Mouse (Mus musculus) neural tube, embryonic 14.5 days (tissue): ENCODE measurements around the gene Asb7. TPM values are rescaled to one million over a fixed set of nuclear protein-coding genes. Genes with fewer than 3 reads are reported as not detected.
A peak's percentile ranks its signal among the peaks of the same experiment; 100 is the strongest.

ENCODE experiments used
- ATAC-seq: fragments of 200-750 bp; cut with Nextera tagmentation; 2 replicates; pipeline ENCODE4 v1.8.0; 2017; ENCODE audit warnings: low read depth, mild to moderate bottlenecking, moderate TSS enrichment, moderate library complexity
- H3K27ac ChIP-seq: fragments of 300-500 bp; sonication (generic); 2 replicates; pipeline ENCODE4 v1.5.1; 2014; ENCODE audit warnings: low read depth, mild to moderate bottlenecking, control low read depth, low read length, moderate library complexity, mixed read lengths
- H3K27me3 ChIP-seq: fragments of 300-500 bp; sonication (generic); 2 replicates; pipeline ENCODE4 v1.6.1; 2014; ENCODE audit warnings: low read length; ENCODE audit not compliant: control insufficient read depth, insufficient read depth
- H3K36me3 ChIP-seq: fragments of 300-500 bp; sonication (generic); 2 replicates; pipeline ENCODE4 v1.6.1; 2014; ENCODE audit warnings: low read length, mixed read lengths; ENCODE audit not compliant: control insufficient read depth, insufficient read depth
- H3K4me1 ChIP-seq: fragments of 300-500 bp; sonication (generic); 2 replicates; pipeline ENCODE4 v1.6.1; 2014; ENCODE audit warnings: low read length; ENCODE audit not compliant: control insufficient read depth, insufficient read depth
- H3K4me2 ChIP-seq: fragments of 300-500 bp; sonication (generic); 2 replicates; pipeline ENCODE4 v1.6.1; 2014; ENCODE audit warnings: mild to moderate bottlenecking, low read depth, low read length, control low read depth
- H3K4me3 ChIP-seq: fragments of 300-500 bp; sonication (generic); 2 replicates; pipeline ENCODE4 v1.5.1; 2014; ENCODE audit warnings: low read depth, low read length, control low read depth, mixed read lengths
- H3K9ac ChIP-seq: fragments of 300-500 bp; sonication (generic); replicated peaks from 2 replicates; pipeline ENCODE4 v1.6.1; 2014; ENCODE audit warnings: low read depth, mild to moderate bottlenecking, control low read depth, low read length, mixed read lengths
- H3K9me3 ChIP-seq: fragments of 300-500 bp; sonication (generic); 2 replicates; pipeline ENCODE4 v1.6.1; 2016; ENCODE audit warnings: low read length; ENCODE audit not compliant: control insufficient read depth
- WGBS: fragments of 180-500 bp; shearing (Covaris S2); extraction: QIAGEN DNeasy Blood & Tissue Kit; methylation state at CpG from one replicate; pipeline ENCODE4 v1.1.7; 2014; 5-methylcytosine and 5-hydroxymethylcytosine counted together
- polyA plus RNA-seq: library from polyadenylated mRNA; unstranded; fragments of >200 nt; fragmentation: Nextera tagmentation; extraction: Ambion mirVana; gene quantifications from 2 replicates; pipeline ENCODE4 v1.2.1, GENCODE M21; 2014

The Asb7 gene
- polyA plus RNA-seq, 1 experiment from 2014 or later, result 17.0 TPM

DNA sequence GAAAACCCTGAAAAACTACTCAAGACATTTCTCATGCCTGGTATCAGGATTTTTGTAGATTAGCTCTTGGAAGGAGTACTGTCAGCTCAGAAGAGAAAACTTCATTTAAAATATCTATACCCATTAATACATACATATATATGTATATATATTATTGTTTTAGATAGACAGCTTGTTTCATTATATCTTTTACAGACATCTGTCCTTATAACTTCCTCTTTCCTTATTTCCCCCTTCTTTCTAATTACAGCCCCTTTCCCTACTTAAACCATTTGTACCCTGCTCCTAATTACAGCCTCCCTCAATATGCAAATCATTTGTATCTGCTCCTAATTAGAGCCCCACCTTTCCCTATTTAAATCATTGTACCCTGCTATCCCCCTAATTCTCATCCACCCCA is 22.3 kb downstream of the Asb7 start:
- no peaks in the 10 kb centered on the region for H3K4me1 ChIP-seq
- no peak overlapping the region for H3K4me3 ChIP-seq
- H3K9ac ChIP-seq, result no peak overlapping the region
- H3K27ac ChIP-seq, result no peak overlapping the region
- peaks cover 21% of the 10 kb centered on the region for H3K36me3 ChIP-seq
- no peak overlapping the region for H3K4me2 ChIP-seq
- H3K9me3 ChIP-seq, result peaks cover 5% of the 10 kb centered on the region; the same call in 1 of the 2 replicates
- H3K27me3 ChIP-seq, result no peaks in the 10 kb centered on the region
- no peak for ATAC-seq

DNA sequence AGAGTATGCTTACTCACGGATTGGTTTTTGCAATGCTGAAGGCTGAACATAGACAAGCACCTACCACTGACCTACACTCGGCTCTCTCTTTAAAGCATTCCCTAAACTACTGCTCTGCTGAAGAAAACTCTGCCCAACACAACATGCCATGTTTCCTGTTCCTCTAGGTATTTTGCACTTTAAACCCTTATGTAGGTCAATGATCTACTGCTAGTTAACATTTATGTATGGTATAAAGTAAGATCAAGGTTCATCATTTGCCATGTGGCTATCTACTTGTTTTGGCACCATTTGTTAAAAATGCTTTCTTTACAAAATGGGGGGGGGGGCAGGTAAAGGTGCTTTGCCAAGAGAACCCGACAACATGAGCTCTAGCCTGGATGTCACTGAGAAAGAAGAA is 25.8 kb downstream of the Asb7 start:
- Histone ChIP-seq H3K4me1 (no peaks in the 10 kb centered on the region), H3K4me2 (no peak overlapping the region), H3K27ac (no peak overlapping the region), H3K9me3 (no peaks in the 10 kb centered on the region), H3K4me3 (no peak overlapping the region), H3K9ac (no peak overlapping the region), H3K27me3 (no peaks in the 10 kb centered on the region), H3K36me3 (peaks cover 5% of the 10 kb centered on the region; the same call in 1 of the 2 replicates)
- 95% methylated on average over 3 of the region's 3 CpGs for WGBS
- ATAC-seq, result no peak

DNA sequence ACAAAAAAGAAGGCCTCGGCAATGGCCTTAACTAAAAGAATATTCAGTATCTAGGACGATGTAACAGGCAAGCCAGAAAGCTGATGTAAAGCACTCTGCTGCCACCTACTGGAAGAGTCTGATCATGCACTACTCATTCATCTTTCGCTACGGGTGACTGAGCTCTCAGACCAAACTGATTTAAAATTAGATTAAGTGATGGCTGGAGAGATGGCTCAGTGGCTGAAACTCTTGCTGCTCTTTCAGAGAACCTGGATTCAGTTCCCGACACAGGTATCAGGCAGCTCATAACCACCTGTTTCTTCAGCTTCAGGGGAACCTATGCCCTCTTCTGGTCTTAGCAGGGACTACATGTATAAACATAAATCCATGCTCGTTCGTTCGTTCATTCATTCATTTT is 27.8 kb downstream of the Asb7 start:
- peak; percentile 81 for ATAC-seq
- H3K4me2 ChIP-seq, result no peak overlapping the region; the same call in 1 of the 2 replicates
- no peak overlapping the region for H3K27ac ChIP-seq
- no peaks in the 10 kb centered on the region for H3K27me3 ChIP-seq
- no peak overlapping the region for H3K4me3 ChIP-seq
- H3K4me1 ChIP-seq, result no peaks in the 10 kb centered on the region
- H3K9ac ChIP-seq, result no peak overlapping the region
- WGBS, result 15% methylated on average over 8 of the region's 8 CpGs
- peaks cover 9% of the 10 kb centered on the region; the same call in 1 of the 2 replicates for H3K36me3 ChIP-seq
- no peaks in the 10 kb centered on the region for H3K9me3 ChIP-seq

DNA sequence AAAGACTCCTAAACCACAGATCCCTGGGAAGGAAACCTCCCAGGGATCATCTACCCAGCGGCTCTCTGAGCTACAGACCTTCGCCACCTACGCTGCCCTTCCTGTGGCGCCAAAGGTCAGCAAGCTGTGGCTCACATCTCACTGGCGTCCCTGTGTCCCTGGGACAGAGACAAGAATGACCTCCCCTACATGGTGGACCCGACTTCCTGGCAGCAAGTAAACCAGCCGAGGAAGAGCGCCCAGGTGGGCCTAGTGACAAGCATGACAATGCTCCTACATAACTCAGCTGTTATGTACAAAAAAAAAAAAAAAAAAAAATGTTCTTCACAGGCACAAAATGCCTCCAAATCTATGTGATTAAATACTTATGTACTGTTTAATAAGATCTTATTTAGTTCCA is 28.4 kb downstream of the Asb7 start:
- no peaks in the 10 kb centered on the region for H3K27me3 ChIP-seq
- no peak for ATAC-seq
- no peaks in the 10 kb centered on the region for H3K9me3 ChIP-seq
- H3K27ac ChIP-seq, result no peak overlapping the region
- H3K9ac ChIP-seq, result no peak overlapping the region
- H3K4me2 ChIP-seq, result no peak overlapping the region
- H3K4me1 ChIP-seq, result no peaks in the 10 kb centered on the region
- WGBS, result 85% methylated on average over 8 of the region's 8 CpGs
- H3K36me3 ChIP-seq, result peaks cover 9% of the 10 kb centered on the region; the same call in 1 of the 2 replicates
- no peak overlapping the region for H3K4me3 ChIP-seq

DNA sequence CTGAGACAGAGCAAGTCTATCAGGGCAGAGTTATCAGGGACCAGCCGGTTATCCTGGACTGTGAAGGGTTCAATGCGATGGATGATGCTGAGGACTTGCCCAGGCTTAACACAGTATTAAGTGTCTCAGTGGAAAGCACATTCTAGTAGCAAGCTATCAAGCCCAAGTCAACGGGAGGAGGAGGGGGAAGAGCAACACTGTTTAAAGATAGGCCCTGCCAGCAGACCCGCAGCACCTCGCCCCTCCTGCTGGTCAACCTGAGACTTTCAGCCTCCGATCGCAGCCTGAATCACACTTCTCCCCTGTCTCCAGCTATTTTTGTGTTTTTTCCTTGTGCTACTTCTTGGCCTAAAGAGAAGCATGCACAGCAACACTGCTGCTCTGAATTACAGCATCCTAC is 29.1 kb downstream of the Asb7 start:
- Histone ChIP-seq H3K9me3 (no peaks in the 10 kb centered on the region), H3K4me2 (no peak overlapping the region), H3K9ac (no peak overlapping the region), H3K27me3 (no peaks in the 10 kb centered on the region), H3K4me1 (no peaks in the 10 kb centered on the region), H3K36me3 (peaks cover 9% of the 10 kb centered on the region; the same call in 1 of the 2 replicates), H3K4me3 (no peak overlapping the region), H3K27ac (no peak overlapping the region)
- no peak for ATAC-seq
- WGBS, result 85% methylated on average over 7 of the region's 7 CpGs

DNA sequence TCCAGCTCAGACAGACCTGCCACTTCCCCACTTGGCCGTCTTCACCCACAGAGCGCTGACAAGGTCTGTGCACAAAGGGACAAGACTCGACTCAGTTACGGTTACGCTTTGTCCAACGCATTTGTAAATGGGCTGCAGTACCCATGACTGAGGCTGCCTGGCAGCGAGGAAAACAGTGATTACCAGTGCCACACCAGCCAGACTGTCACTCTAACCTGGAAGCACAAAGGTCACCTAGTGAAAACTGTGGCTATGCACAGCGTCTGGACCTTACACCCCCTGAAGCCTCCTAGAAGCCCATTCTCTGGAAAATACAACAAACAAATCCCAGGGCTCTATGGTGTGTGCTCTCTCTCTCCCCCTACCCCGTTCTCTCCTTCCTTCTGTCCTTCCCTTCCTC is 33.9 kb downstream of the Asb7 start:
- peaks cover 9% of the 10 kb centered on the region; the same call in 1 of the 2 replicates for H3K36me3 ChIP-seq
- WGBS, result 91% methylated on average over 9 of the region's 9 CpGs
- H3K27ac ChIP-seq, result no peak overlapping the region
- H3K4me3 ChIP-seq, result no peak overlapping the region
- H3K4me2 ChIP-seq, result no peak overlapping the region
- no peak overlapping the region for H3K9ac ChIP-seq
- H3K27me3 ChIP-seq, result no peaks in the 10 kb centered on the region
- H3K9me3 ChIP-seq, result no peaks in the 10 kb centered on the region
- H3K4me1 ChIP-seq, result no peaks in the 10 kb centered on the region
- ATAC-seq, result no peak

DNA sequence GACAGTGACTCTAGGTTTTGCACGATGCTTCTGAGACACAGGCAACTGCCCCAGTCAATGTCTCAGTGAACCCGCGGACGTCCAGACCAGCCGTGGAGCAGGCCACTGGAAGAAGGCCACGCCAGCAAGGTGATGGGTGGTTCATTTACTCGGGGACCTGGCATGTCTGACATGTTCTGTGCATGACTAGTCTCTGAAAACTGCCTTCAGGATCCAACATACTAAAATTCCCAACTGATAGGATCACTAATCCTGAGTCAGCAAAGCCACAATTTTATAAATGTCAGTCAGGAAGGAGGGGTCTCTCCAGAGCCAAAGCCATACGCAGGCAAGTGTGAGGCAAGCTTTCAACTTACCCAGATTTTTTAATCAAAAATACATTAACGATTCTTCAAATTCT is 35.8 kb downstream of the Asb7 start:
- 92% methylated on average over 9 of the region's 9 CpGs for WGBS
- ATAC-seq, result no peak

DNA sequence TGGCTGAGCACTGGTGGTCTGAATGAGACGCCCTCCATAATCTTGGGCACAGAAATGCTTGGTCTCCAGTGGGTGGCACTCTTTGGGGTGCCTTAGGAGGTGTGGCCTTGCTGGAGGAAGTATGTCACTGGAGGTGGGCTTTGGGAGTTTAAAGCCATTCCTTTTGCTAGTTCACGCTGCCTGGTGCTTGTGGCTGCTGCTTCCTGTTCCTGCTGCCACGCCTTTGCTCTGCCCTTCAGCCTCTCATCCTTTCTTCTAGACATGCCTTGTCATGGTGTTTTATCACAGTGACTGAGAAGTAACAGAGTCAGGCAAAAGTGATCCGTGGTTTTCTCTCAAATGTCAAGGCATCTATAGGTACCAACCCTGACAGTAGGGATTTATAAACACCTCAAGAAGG is 37.2 kb downstream of the Asb7 start:
- ATAC-seq, result no peak

More for the DNA sequence above, 35.8 kb downstream of the Asb7 start:
- no peaks in the 10 kb centered on the region for H3K27me3 ChIP-seq
- H3K9me3 ChIP-seq, result no peaks in the 10 kb centered on the region
- no peak overlapping the region for H3K4me3 ChIP-seq
- H3K27ac ChIP-seq, result no peak overlapping the region
- H3K4me2 ChIP-seq, result no peak overlapping the region
- no peak overlapping the region for H3K9ac ChIP-seq
- no peaks in the 10 kb centered on the region for H3K4me1 ChIP-seq
- 0 out of 2 replicates have a peak, but pooled peaks cover 4% of the 10 kb centered on the region for H3K36me3 ChIP-seq

DNA sequence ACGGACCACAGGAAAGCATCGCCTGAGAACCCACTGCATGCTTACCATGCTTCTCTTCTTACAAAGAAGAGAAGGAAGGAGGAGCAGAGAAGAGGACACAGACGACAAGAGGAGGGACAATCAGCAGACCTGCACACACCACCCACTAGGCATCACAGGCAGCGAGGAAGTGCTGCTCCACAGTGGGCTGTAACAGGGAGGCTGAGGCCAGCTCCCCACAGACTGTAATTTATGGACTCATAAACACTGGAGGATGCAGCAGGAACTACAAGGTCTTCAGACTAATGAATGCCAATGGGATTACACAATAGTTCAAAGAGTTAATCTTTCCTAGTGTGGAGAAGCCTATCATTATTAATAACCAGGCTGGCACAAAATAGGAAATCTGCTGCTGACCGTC is 38.5 kb downstream of the Asb7 start:
- no peaks in the 10 kb centered on the region for H3K4me1 ChIP-seq
- H3K9me3 ChIP-seq, result no peaks in the 10 kb centered on the region
- no peaks in the 10 kb centered on the region for H3K27me3 ChIP-seq
- ATAC-seq, result no peak
- H3K27ac ChIP-seq, result no peak overlapping the region
- 53% methylated on average over 5 of the region's 5 CpGs for WGBS
- no peak overlapping the region for H3K4me2 ChIP-seq
- H3K36me3 ChIP-seq, result 0 out of 2 replicates have a peak, but pooled peaks cover 5% of the 10 kb centered on the region
- H3K9ac ChIP-seq, result no peak overlapping the region
- no peak overlapping the region for H3K4me3 ChIP-seq

More for the DNA sequence above, 37.2 kb downstream of the Asb7 start:
- Histone ChIP-seq H3K4me1 (no peaks in the 10 kb centered on the region), H3K4me3 (no peak overlapping the region), H3K9me3 (no peaks in the 10 kb centered on the region), H3K36me3 (0 out of 2 replicates have a peak, but pooled peaks cover 5% of the 10 kb centered on the region), H3K4me2 (no peak overlapping the region), H3K27ac (no peak overlapping the region), H3K9ac (no peak overlapping the region), H3K27me3 (no peaks in the 10 kb centered on the region)
- 91% methylated on average over 4 of the region's 4 CpGs for WGBS
